Mouse (Mus musculus) midbrain, embryonic 14.5 days (tissue): ENCODE data around the gene Hif1an. TPM values are rescaled to one million over a fixed set of nuclear protein-coding genes. Genes with fewer than 3 reads are reported as not detected.
A peak's percentile ranks its signal among the peaks of the same experiment; 100 is the strongest.

Experiments used
- ATAC-seq: fragments of 200-750 bp; cut with Nextera tagmentation; 2 replicates; pipeline ENCODE4 v1.8.0; 2017; ENCODE audit warnings: moderate number of reproducible peaks, moderate library complexity; ENCODE audit not compliant: low FRiP score, low TSS enrichment
- DNase-seq: peaks from one replicate; pipeline ENCODE4 v3.0.0-alpha.2; 2015
- H3K27ac ChIP-seq: fragments of 300-500 bp; sonication (generic); replicated peaks from 2 replicates; pipeline ENCODE4 v1.5.1; 2014; ENCODE audit warnings: mild to moderate bottlenecking, low read depth, low read length, moderate library complexity
- H3K27me3 ChIP-seq: fragments of 300-500 bp; sonication (generic); 2 replicates; pipeline ENCODE4 v1.6.1; 2014; ENCODE audit warnings: low read length, control low read depth, mixed read lengths; ENCODE audit not compliant: control insufficient read depth, insufficient read depth
- H3K36me3 ChIP-seq: fragments of 300-500 bp; sonication (generic); 2 replicates; pipeline ENCODE4 v1.6.1; 2014; ENCODE audit warnings: low read length, control low read depth; ENCODE audit not compliant: control insufficient read depth, insufficient read depth
- H3K4me1 ChIP-seq: fragments of 300-500 bp; sonication (generic); 2 replicates; pipeline ENCODE4 v1.6.1; 2014; ENCODE audit warnings: mild to moderate bottlenecking, antibody characterized with exemption, low read length, control low read depth; ENCODE audit not compliant: control insufficient read depth, insufficient read depth
- H3K4me2 ChIP-seq: fragments of 300-500 bp; sonication (generic); 2 replicates; pipeline ENCODE4 v1.6.1; 2014; ENCODE audit warnings: mild to moderate bottlenecking, low read length, moderate library complexity
- H3K4me3 ChIP-seq: fragments of 300-500 bp; sonication (generic); replicated peaks from 2 replicates; pipeline ENCODE4 v1.5.1; 2014; ENCODE audit warnings: low read depth, low read length
- H3K9ac ChIP-seq: fragments of 300-500 bp; sonication (generic); replicated peaks from 2 replicates; pipeline ENCODE4 v1.6.1; 2014; ENCODE audit warnings: mild to moderate bottlenecking, low read length, moderate library complexity
- H3K9me3 ChIP-seq: fragments of 300-500 bp; sonication (generic); 2 replicates; pipeline ENCODE4 v1.6.1; 2016; ENCODE audit warnings: low read length, control low read depth, mixed read lengths; ENCODE audit not compliant: control insufficient read depth
- WGBS: fragments of 180-500 bp; shearing (Covaris S2); extraction: QIAGEN DNeasy Blood & Tissue Kit; methylation state at CpG from one replicate; pipeline ENCODE4 v1.1.7; 2014; 5-methylcytosine and 5-hydroxymethylcytosine counted together
- polyA plus RNA-seq: library from polyadenylated mRNA; unstranded; fragments of >200 nt; fragmentation: Nextera tagmentation; extraction: Ambion mirVana; gene quantifications from 2 replicates; pipeline ENCODE4 v1.2.1, GENCODE M21; 2014

Gene Hif1an
- polyA plus RNA-seq, 1 experiment from 2014 or later = 21.7 TPM

DNA sequence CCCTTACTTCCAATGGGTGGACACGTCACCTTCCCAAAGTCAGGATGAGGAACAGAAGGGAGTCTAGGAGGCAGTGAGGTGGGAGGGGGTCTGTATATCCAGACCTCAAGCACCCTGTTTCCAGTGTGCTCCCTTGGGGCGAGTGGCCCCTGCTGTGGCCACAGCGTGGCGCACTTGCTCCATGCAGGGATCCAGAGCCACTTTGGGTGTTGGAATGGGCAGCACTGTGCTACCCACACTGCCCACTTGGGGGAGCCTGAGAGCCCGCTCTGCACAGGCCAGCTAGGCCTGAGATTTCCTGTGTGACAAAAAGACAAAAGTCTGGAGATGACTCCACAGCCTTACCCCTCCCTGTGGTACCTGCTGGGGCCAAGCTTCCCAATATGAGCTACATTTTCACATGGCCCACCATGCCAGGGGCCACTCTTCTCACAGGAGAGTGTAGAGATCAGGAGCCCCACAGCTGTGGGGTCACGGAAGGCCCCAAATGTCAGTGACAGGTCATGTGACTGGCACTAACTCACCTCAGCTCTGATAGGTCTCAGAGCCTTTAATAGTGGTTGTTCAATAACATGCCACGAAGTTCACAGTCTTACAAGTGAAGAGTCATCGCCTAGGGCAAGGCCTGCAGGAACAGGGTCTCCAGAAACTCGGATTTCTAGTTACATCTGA, 20.1 kb downstream of the Hif1an start:
- no peak overlapping the region for H3K4me2 ChIP-seq
- H3K27ac ChIP-seq = no peak overlapping the region
- H3K4me3 ChIP-seq = no peak overlapping the region
- H3K9ac ChIP-seq = no peak overlapping the region
- 0 out of 2 replicates have a peak, but pooled peaks cover 4% of the 10 kb centered on the region for H3K27me3 ChIP-seq
- H3K9me3 ChIP-seq = no peaks in the 10 kb centered on the region
- ATAC-seq = peak; percentile 82
- peak; percentile 96 for DNase-seq
- 34% methylated on average over 9 of the region's 9 CpGs for WGBS
- no peaks in the 10 kb centered on the region for H3K36me3 ChIP-seq
- H3K4me1 ChIP-seq = no peaks in the 10 kb centered on the region

DNA sequence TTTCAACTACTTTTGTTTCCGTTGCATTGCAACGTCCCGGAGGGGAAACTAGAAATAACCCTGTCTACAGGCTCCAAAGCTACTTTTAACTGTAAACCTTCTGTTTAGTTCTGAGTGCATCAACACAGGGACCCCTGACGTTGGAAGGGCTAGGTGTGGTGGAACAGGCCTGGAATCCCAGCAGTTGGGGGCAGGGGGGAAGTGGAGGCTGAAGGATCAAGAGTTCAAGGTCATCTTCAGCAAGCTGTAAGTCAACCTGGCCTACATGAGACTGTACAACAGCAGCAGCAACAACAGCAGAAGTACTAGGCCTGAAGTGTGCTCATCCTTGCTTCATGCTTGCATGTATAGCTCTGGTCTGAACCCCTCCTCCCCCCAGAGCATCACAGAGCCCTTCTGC, 25.4 kb downstream of the Hif1an start:
- Histone ChIP-seq H3K4me1 (no peaks in the 10 kb centered on the region), H3K4me3 (no peak overlapping the region), H3K4me2 (no peak overlapping the region), H3K27me3 (peaks cover 8% of the 10 kb centered on the region; the same call in 1 of the 2 replicates), H3K36me3 (no peaks in the 10 kb centered on the region), H3K27ac (no peak overlapping the region), H3K9ac (no peak overlapping the region), H3K9me3 (no peaks in the 10 kb centered on the region)
- no peak for DNase-seq
- 37% methylated on average over 4 of the region's 4 CpGs for WGBS
- no peak for ATAC-seq

DNA sequence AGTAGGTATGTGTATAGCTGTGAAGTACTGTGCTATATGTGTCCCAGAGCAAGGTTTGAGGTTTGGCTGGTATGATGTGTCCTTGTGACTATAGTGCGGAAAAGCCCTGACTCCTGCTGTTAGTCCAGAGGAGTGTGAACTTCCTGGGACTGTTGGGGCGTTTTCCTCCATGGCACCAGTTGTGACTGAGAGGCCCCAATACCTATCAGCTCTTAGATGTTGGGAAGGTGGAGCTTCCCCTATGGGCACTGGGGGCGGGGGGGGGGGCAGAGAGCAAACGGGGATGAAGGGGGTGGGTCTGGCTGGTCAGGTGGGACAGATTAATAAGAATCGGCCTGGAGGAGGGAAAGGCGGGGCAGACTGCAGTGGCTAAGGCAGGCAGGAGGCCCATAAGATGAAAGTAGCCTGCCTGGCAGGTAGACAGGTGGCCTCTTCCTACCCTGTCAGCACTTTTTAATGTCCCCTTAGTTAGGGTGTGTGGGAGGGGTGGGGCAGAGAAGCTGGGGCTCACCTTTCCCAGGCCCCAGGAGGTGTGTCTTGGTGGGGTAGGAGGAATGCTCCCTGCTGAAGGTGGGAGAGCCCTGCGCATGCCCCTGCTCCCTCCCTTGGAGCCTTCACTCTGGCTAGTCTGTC, 27.1 kb downstream of the Hif1an start:
- Histone ChIP-seq H3K27ac (no peak overlapping the region), H3K9ac (no peak overlapping the region), H3K36me3 (no peaks in the 10 kb centered on the region), H3K4me1 (no peaks in the 10 kb centered on the region), H3K4me2 (no peak overlapping the region), H3K4me3 (no peak overlapping the region), H3K27me3 (peaks cover 8% of the 10 kb centered on the region; the same call in 1 of the 2 replicates), H3K9me3 (no peaks in the 10 kb centered on the region)
- WGBS = 53% methylated on average over 7 of the region's 7 CpGs
- ATAC-seq (no peak), DNase-seq (no peak)

DNA sequence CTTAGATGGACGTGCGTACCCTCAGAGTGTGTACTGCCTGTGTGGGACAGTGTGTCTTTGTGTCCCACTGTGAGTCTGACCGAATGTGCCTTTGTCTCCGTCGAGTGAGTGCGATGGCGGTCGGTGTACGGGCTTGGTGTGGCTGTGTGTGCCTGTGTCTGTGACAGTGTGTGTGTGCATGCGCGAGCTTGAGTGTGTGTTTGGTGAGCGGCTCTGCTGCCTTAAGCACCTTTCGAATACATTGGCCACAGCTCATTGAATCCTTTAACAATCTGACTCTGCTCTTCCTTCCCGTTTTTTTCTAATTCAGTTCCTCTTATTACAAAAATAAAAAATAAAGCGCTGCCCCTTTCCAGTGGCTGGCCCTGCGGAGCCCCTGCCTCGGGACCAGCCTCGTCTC, 28.3 kb downstream of the Hif1an start:
- no peak overlapping the region for H3K27ac ChIP-seq
- H3K4me1 ChIP-seq = no peaks in the 10 kb centered on the region
- no peak for ATAC-seq

DNA sequence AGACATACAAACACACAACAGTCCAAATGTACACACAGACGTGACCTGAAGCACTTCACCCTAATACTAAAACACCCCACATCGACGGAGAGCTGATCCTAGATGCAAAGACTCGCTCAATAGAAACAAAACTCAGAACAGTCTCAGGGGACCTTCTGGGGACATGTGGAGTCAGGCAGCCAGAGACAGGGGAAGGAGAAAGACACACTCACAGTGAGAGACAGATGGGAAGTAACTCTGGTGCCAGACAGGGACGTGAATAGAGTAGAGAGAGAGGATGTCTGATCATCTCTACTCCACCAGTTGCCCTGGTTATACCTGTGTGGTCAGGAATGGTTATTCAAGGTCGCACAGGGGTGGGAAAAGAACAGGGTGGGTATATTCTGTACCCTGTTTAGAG, 29.0 kb downstream of the Hif1an start:
- Histone ChIP-seq H3K4me2 (no peak overlapping the region), H3K27ac (no peak overlapping the region), H3K4me1 (no peaks in the 10 kb centered on the region), H3K9me3 (no peaks in the 10 kb centered on the region), H3K9ac (no peak overlapping the region), H3K36me3 (no peaks in the 10 kb centered on the region), H3K27me3 (peaks cover 5% of the 10 kb centered on the region; the same call in 1 of the 2 replicates), H3K4me3 (no peak overlapping the region)
- no peak for ATAC-seq
- 67% methylated on average over 6 of the region's 6 CpGs for WGBS
- DNase-seq = no peak

More for the DNA sequence above, 28.3 kb downstream of the Hif1an start:
- no peaks in the 10 kb centered on the region for H3K9me3 ChIP-seq
- H3K27me3 ChIP-seq = peaks cover 5% of the 10 kb centered on the region; the same call in 1 of the 2 replicates
- no peak overlapping the region for H3K9ac ChIP-seq
- H3K4me3 ChIP-seq = no peak overlapping the region
- 69% methylated on average over 18 of the region's 18 CpGs for whole genome bisulfite sequencing
- no peaks in the 10 kb centered on the region for H3K36me3 ChIP-seq
- DNase-seq = peak; percentile 9
- H3K4me2 ChIP-seq = no peak overlapping the region

DNA sequence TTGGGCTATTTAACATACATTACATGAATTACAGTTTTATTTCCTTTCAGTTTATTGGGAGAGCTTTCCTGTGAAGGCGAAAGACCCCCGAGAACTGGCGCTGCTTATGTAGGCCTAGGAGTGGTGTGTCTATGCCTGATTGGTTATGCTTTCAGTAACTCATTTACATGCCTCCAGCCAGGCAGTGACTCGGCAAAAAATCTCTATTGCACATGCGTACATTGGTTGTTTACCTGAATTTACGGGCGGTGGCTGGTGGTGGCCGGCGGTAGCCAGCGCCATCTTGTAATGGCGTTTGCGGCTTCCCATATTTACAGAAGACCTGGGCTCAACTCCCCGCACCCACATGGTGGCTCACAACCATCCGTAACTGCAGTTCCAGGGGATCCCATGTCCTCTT, 31.5 kb downstream of the Hif1an start:
- Histone ChIP-seq H3K27ac (no peak overlapping the region), H3K9me3 (no peaks in the 10 kb centered on the region), H3K4me2 (no peak overlapping the region), H3K9ac (no peak overlapping the region), H3K4me1 (no peaks in the 10 kb centered on the region), H3K36me3 (no peaks in the 10 kb centered on the region), H3K4me3 (no peak overlapping the region), H3K27me3 (no peaks in the 10 kb centered on the region)
- ATAC-seq (no peak), DNase-seq (no peak)
- WGBS = 94% methylated on average over 14 of the region's 14 CpGs

GRCm38 (mm10) chr19:44618166-44618565, 55.5 kb downstream of the Hif1an start:
- Histone ChIP-seq H3K27ac (no peak overlapping the region), H3K27me3 (no peaks in the 10 kb centered on the region), H3K9me3 (no peaks in the 10 kb centered on the region), H3K4me1 (no peaks in the 10 kb centered on the region), H3K4me2 (no peak overlapping the region), H3K4me3 (no peak overlapping the region), H3K9ac (no peak overlapping the region), H3K36me3 (no peaks in the 10 kb centered on the region)
- 54% methylated on average over 7 of the region's 7 CpGs for WGBS
- ATAC-seq = no peak
- no peak for DNase-seq
